Mouse (Mus musculus): Measurements from ENCODE around the gene Cftr. TPM values are rescaled to one million over a fixed set of nuclear protein-coding genes. Genes with fewer than 3 reads are reported as not detected.

The Cftr gene
- polyA plus RNA-seq, 2 experiments from 2014 or later: not detected

GRCm38 (mm10) chr6:18322950-18323349, 152.5 kb downstream of the Cftr start:
- no peak for ATAC-seq

- no peak for ATAC-seq
Observed at GRCm38 (mm10) chr6:18335393-18335792, 164.9 kb downstream of the Cftr start.

- no peak for ATAC-seq
Observed at GRCm38 (mm10) chr6:18338307-18338706, 167.8 kb downstream of the Cftr start.

GRCm38 (mm10) chr6:18344272-18344671, 173.8 kb downstream of the Cftr start:
- ATAC-seq: no peak

GRCm38 (mm10) chr6:18349153-18349858, 178.8 kb downstream of the Cftr start:
- no peak for ATAC-seq

GRCm38 (mm10) chr6:18360154-18360553, 189.7 kb downstream of the Cftr start:
- no peak for ATAC-seq

- ATAC-seq: no peak
Observed at GRCm38 (mm10) chr6:18360955-18361354, 190.5 kb downstream of the Cftr start.

GRCm38 (mm10) chr6:18362232-18362631, 191.7 kb downstream of the Cftr start:
- no peak for ATAC-seq

GRCm38 (mm10) chr6:18369054-18369453, 198.6 kb downstream of the Cftr start:
- ATAC-seq: no peak

GRCm38 (mm10) chr6:18369723-18370122, 199.2 kb downstream of the Cftr start:
- no peak for ATAC-seq

Other genes with a start within 250 kb of the Cftr start
- gene Wnt2, start 140.1 kb upstream of the Cftr start, polyA plus RNA-seq (2017; shearing (Covaris generic)): not detected
- not detected for gene Asz1, start 61.6 kb upstream of the Cftr start, polyA plus RNA-seq (2017; shearing (Covaris generic))